Mouse (Mus musculus): Measurements from ENCODE around the gene Hist2h2aa1.
"Not testable (repeated sequence)": the region's sequence is repeated elsewhere in the genome, so short reads cannot be mapped to it uniquely, and the experiment has no call there.

Hist2h2aa1 gene

DNA sequence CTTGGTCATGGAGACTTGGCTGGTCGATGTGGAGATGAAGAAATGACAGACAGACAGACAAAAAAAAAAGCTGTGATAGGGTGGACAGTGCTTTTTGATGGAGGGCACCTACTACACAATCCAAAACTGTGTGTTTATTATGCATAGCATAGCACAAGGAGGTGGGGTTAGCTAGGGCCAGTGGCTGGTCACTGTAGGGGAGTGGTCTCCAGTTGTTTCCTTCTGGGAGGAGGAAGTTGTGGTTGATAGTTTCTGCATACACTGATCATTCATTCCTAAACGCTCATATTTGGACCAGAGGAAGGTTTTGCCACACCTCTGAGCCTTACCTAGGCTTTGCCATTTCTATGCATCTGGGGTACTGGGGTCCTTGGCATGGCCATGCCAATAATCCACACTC, 14.9 kb upstream of the Hist2h2aa1 start:
- no peak for DNase-seq (ENCODE audit: low spot score)

DNA sequence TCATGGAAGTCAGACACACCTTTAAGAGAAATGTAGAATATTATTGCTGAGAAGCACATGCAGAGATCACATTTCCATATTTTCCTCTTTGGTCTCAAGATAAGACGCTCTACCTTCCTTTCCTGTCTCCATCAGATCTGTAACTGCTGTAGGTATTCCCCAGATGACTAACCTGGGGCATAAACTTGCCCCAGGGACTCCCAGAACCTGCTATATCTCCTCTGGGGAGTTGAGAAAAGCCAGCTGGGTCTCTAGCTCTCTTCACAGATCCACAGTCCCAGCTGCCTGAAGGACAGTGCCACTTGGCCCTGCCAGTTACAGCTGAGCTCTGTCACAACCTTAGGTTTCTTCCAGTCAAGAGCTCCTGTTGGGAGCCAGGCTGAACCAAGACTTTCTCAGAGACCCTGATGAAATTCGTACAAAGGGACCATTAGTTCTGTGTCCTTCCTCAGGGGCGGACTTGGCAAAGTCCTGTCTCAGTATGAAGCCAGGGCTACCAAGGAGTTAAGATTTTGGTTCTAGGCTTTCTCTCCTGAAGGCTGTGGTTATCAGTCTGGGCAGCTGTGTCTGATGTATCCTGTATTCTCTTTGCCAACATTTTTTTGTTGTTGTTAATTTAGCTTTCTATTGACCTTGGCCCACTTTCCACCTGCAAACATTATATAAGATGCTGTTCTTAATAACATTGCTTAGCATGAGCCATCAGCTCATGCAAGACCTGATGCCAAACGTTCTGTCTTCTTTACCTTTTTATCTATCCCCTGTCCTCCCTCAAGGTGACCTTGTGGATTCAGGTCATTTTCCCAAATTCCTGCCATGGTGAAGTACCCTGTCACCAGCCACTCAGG, 14.2 kb upstream of the Hist2h2aa1 start:
- DNase-seq (ENCODE audit: low spot score): no peak

DNA sequence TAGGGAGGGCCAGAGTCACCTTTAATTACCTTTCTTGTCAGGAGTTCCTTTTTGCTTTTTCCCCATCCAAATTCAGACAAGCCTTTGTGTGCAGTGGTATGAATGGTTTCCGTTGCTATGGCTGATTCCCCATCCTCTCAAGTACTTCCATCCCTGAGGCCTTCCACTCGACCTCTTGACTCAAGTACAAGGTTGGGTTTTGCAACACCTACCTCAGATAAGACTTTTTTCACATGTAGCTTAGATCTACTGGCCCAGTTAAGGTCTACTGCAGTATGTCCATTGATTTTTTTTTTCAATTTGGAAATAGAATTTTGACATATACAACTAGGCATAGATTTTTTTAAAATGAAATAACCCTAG, 13.6 kb upstream of the Hist2h2aa1 start:
- no peak for DNase-seq (ENCODE audit: low spot score)

DNA sequence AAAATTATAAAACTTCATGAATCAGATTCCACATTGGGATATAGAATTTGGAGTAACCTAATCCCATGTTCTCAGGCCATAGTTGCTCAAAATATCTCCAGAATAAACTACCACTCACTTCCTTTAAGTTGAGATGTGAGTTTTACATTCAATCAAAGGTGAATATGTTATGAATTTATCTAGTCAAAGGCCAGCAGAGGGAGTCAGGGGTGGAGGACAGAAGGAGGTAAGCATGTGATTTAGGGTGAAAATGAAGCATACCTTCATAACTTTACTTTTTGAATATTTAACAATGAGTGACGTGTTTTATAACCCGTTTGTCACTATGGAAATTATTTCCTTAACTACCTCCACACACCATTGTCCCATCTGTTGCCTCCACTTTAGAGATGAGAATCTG, 10.4 kb upstream of the Hist2h2aa1 start:
- no peak for DNase-seq (ENCODE audit: low spot score)

DNA sequence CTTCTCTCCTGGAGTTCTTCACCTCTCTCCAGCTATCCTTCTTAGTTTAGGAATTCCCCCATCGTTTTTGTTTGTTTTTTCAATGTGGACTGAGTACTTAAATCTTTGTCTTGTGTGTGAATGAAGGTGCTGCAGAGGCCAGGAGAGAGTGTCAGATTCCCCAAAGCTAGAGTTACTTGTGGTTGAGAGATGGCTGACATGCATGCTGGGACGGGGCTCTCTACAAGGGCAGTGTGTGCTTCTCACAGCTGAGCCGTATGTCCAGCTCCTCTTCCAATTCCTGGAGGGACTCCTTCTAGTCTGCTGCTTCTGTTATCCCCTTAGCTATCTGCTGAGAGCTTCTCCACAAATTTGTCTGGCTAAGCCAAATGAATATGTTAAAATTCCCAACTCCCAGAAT, 9.5 kb upstream of the Hist2h2aa1 start:
- DNase-seq (ENCODE audit: low spot score): no peak

DNA sequence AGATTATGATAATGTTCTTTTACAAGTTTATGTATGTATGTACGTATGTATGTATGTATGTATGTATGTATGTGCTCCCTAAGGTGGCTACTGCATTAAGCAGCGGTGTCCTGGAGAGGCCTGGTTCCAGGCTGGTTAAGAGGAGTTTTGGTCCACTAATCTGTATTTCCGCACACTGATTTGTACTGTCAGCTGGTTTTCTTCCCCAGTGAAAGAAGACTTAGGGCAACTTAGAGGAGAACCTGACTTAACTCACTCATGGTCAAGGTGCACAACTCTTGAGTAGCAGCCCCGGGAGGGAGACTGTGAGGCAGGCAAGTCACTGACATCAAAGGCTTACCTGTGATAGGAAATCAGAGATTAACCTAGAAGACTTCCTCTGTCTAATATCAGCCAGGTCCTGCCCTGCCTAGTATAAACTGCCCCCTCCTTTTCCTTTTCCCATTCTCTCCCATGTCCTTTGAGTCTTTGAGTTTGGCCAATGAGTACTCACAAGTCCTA, 8.4 kb upstream of the Hist2h2aa1 start:
- no peak for DNase-seq (ENCODE audit: low spot score)

DNA sequence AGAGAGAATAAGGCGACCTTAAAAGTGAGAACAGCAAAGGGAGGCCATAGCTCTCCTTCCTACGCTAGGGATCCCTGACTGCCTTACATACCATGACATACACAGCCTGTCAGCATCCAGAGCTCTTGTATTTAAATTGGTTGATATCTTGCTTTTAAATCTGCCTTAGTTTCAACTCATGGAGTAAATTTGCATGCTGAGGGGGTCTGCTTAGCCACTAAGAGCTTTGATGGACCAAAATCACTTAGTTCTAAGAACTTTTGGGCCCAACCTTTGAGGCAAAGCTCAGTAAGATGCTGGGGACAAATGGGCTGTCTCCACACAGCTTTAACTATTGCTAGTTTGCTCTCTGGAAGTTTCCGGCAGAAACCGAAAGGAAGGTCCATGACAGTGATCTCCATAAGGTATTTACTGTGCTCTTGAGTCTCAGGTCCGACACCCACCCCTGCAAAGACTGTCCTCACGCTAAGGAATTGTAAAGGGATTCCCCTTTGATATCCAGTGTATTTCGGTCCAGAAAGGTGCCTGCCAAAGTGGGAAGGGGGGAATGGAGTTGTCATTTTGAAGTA, 7.9 kb upstream of the Hist2h2aa1 start:
- DNase-seq (ENCODE audit: low spot score): no peak

DNA sequence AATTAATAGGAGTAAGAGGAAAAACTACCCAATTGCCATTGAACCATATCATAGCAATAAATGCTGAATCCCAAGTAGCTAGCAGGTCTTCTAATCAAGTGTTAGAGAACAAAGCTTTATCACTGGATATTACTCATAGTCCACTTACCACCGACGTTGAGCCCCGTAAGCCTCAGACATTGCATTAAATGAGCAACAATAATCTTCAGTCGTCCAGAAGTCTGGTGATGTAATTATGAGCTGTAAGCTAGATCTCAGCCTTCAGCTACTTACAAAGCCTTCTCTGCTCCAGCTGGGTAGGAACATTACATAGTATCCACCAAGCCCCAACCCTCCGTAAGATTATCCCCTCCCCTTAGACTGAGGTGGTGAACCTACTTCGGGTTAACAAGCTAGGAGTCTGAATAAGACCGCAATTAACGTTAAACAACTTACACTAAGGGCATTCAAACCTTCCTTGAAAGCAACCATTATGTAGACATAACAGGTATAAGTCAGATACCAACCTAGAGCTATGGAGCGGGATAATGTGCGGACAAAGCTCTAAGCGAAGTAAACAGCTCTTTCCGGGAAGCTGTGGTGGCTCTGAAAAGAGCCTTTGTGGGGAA, 7.3 kb upstream of the Hist2h2aa1 start:
- no peak for DNase-seq (ENCODE audit: low spot score)

DNA sequence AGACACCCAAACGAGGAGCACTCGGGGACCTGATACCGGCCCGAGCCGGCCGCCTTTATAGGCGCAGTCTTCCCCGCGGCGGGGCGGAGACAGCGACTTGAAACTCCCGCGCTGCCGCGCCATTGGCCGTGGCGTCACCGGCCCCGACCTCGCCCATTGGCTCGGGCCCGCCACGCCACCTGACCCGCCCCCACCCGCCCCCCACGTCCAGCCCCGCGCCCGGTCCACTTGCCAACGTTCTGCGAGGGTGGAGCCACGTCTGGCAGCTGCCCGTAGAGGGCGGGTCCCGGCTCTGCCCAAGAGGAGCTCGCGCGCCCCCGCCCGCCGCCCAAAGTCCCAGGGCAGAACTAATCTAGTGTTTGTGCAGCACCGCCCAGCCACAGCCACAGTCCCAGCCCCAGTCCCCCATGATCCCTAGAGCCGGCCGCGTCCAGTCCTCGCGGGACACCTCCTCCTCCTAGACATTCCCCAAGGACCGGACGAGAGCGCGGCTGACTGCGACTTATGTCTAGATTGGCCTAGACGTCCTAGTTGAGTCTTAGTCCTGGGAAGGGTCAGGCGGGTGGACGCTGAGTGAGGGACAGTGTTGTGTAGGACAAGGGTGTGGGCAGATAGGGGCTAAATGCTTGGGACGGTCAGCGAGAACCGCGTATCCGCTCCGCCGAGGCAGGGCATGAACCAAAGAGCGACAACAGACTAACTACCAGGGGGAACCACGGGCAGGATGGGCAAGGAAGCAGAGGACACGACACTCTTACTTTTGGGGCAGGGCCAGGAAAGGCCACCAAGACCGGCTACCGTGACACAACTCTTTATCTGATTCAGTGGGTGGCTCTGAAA, 6.1 kb upstream of the Hist2h2aa1 start, which contains the start of gene Hist2h3c2:
TSS of gene Hist2h3c2 (minus strand) at position 174 of the 840 bp plus-strand sequence.
- DNase-seq (ENCODE audit: low spot score): not testable (repeated sequence)

DNA sequence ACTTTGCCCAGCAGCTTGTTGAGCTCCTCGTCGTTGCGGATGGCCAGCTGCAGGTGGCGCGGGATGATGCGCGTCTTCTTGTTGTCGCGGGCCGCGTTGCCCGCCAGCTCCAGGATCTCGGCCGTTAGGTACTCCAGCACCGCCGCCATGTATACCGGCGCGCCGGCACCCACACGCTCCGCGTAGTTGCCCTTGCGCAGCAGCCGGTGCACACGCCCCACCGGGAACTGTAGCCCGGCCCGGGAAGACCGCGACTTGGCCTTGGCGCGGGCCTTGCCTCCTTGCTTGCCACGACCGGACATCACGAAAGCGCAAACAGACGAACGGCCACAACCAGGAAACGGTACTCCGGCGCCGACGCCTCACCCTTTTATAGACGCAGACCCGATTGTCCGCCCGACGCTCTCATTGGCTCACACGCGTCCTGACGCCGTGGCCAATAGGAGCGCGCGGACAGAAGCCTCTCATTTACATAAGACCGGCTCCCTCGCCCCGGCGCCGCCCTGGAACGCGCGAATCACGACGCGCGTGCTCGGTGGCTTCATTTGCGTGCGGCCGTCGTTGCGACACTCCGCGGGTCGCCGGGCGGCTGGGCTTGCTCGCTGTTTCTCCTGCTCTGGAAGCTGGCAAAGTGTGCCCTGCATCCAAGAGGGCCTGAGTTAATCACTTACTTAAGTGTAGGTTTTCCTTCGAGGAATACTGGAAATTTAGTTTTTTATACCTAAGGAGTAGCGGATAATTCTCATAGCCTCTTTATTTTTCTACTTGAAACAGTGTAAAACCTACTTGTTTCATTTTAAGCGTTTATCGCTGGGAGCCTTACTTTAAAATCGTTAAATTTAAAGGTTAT, 5.1 kb upstream of the Hist2h2aa1 start, which contains the start of gene Hist2h2aa2:
TSS of gene Hist2h2aa2 (minus strand) at position 328 of the 850 bp plus-strand sequence.
- peak; percentile 85 for DNase-seq (ENCODE audit: low spot score)

DNA sequence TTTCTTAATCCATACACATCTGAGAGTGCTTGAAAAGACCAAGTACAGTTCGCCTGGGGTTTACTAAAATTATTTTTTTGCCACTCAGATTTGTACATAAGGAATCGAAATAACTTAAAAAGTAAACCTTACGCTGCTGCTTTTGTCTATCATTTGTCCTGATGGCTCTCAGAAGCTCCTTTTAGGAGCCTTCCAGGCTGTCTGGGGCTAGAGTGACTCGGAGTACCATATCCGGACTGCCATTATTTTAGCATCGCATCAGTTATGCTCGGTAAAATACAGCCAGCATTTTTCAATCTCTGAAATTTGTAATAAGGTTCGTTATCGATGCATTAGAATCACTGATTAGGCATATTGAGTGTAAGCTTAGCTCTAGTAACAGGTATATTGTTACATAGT, 4.5 kb upstream of the Hist2h2aa1 start:
- no peak for DNase-seq (ENCODE audit: low spot score)

DNA sequence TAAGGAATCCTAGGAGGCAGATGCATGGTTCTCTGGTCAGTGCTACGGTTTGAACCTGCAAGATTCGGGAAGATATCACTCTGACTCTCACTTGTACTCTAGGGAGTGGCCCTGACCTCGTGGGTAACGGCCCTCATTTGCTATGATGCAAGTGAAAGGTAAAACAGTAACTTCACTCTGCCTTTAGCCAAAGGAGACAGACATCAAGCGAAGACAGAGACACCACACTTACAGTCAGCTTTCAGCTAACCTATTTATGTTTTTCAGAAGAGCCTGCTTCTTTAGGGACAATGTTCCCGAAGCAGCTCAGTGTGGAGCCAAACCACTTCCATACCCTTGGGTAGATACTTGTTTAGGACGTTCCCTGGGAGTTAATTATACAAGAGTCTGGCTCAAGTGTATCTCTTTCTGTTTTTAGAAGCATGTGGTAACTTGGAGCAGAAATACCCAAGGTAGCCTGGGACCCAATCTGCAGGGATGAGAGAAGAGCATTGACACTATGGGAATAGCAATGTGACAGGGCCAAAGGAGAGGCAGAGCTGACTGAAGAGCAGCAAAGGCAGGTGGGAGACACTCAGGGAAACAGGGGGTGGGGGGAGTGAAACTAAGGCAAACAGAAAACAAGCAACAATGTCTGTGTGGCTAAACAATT, 1.2 kb upstream of the Hist2h2aa1 start:
- DNase-seq (ENCODE audit: low spot score): no peak

DNA sequence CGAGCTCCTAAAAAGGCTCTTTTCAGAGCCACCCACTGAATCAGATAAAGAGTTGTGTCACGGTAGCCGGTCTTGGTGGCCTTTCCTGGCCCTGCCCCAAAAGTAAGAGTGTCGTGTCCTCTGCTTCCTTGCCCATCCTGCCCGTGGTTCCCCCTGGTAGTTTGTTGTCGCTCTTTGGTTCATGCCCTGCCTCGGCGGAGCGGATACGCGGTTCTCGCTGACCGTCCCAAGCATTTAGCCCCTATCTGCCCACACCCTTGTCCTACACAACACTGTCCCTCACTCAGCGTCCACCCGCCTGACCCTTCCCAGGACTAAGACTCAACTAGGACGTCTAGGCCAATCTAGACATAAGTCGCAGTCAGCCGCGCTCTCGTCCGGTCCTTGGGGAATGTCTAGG, 721 bp downstream of the Hist2h2aa1 start:
- not testable (repeated sequence) for DNase-seq (ENCODE audit: low spot score)

DNA sequence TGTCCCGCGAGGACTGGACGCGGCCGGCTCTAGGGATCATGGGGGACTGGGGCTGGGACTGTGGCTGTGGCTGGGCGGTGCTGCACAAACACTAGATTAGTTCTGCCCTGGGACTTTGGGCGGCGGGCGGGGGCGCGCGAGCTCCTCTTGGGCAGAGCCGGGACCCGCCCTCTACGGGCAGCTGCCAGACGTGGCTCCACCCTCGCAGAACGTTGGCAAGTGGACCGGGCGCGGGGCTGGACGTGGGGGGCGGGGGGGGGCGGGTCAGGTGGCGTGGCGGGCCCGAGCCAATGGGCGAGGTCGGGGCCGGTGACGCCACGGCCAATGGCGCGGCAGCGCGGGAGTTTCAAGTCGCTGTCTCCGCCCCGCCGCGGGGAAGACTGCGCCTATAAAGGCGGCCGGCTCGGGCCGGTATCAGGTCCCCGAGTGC, 1.1 kb downstream of the Hist2h2aa1 start, which contains the start of gene Hist2h3c1:
TSS of gene Hist2h3c1 (plus strand) at position 259 of the 430 bp plus-strand sequence.
- not testable (repeated sequence) for DNase-seq (ENCODE audit: low spot score)

DNA sequence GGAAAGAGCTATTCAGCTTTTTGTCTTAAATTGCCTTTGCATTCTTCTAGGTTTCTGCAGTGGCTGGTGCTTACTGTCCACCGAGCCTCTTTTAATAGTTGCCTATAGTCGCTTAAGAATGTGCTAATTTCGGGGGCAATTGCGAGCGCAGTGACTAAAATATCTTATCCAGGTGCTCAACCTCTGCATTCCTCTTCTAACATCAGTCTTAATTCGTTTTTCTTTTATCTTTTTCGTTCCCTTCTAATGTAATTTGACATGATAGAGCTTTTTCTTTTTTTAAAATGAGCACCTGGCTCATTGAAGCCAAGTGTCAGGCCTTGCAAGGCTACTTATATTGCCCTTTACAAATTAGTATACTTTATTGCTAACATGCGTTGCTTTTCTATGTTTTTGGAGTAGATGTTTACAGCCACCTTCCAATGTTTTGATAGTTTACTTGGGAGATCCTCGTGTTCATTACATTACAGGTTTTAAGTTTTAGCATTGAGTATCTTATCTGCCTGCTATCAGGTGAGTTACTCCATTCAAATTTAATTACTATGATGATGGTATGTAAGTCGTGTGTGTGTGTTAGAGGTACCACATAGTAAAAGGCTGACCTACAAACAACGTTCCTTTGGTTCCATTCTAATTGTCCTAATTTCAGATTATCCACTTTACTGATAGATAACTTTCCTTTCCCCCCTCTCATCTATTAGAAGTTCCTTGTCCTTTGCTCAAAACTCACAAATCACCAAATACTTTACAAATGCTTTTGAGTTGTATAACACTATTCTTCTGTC, 2.3 kb downstream of the Hist2h2aa1 start:
- no peak for DNase-seq (ENCODE audit: low spot score)

DNA sequence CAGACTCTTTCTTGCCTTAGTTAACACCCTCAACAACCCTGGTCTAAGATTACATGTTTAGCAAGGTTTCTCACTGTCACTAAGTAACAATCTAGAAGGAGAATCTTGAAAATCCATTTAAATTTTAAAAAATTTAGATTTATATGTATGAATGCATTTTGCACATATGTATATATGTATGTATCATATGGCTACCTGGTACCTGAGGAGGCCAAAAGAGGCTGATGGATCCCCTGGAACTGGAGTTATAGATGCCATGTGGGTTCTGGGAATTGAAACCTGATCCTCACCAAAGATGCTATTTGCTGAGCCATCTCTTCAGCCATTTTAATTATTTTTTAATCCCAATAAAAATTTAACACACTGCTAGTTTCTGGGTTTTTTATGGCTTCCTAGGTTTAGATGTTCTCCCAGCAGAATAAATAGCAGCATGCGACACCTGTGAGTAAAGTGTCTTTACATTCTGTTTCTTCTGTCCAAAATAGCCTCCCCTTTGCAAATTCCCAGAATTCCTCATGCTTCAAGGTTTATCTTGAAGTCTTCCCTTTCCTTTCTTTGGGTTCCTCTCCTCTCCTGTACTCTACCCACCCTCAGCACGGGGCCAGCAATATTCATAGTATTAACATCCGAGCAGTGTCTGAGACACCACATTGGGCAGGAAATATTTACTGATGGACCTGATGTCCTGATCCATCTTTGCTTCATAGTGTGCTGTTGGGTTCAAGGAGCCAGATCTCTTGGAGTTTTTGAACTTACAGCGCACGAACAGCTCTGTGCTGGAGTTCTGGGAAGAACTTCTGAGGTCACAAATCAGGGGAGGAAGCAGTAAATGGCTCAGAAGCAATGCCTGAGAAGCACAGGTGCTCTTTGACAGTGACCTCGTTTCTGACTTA, 3.1 kb downstream of the Hist2h2aa1 start:
- DNase-seq (ENCODE audit: low spot score): no peak

DNA sequence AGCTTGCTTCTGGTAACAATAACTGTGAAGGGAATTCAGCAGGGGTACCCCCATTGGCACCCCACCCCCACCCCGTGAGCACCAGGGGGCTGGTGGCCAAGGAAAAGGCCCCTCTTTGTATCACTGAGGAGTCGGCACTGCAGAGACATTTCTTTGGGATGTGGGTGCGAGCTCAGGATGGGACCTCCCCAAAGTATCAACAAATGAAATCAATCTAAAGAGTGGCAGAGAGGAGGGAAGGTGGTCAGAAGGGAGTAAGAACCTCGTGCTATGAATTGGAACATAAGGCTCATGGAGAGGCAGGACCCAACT, 3.7 kb downstream of the Hist2h2aa1 start:
- DNase-seq (ENCODE audit: low spot score): no peak

DNA sequence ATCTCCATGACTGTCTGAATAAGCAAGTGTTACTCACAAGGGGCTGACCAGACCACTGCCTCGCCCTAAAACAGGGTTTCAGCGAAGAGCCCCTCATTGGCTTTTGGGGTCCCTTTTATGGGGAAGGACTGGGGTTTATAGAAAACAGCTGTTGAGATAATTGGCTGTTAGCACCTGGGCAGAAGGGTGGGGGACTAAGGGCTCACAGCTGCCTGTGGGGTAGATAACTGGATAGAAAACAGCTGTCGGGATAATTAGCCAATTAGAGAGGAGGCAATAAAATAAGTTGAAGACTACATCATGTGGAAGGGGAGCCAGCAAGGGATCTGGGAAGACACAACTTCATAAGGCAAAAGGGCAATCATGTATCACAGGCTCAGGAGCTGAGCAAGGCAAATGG, 5.6 kb downstream of the Hist2h2aa1 start:
- no peak for DNase-seq (ENCODE audit: low spot score)

DNA sequence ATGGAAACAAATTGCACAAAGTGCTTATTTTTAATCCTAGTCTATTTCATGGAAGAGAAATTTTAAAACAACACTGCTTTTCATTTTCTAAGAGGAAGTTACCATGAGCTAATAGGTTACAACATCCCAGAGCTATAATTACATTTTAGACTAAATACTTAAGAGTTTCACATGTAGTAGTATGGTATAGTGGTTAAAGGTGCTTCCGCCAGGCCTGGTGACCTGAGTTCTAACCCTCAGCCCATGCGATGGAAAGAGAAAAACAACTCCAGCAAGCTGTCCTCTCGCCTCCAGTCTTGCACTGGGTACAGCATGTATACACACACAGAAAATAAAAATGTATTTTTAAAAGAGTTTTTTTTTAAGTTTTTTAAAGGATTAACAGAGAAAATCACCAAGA, 6.5 kb downstream of the Hist2h2aa1 start:
- no peak for DNase-seq (ENCODE audit: low spot score)
